Comparison of ENCODE assay signal across 8 mouse cellular contexts in genomic region chr10:127267318-127267717, GRCm38 (mm10). TPM values are rescaled to one million over a fixed set of nuclear protein-coding genes. Genes with fewer than 3 reads are reported as not detected.
DNase-seq lines count a peak whose midpoint lies in the region; ATAC-seq and TF ChIP-seq lines count a peak whose summit lies in the region.

No protein-coding gene starts in this region.

- peaks cover 22% of the 10 kb centered on the region for H3K27me3 ChIP-seq in embryonic facial prominence, embryonic 13.5 days
- peaks cover 20% of the 10 kb centered on the region for H3K27me3 ChIP-seq in kidney, embryonic 14.5 days (ENCODE audit: control insufficient read depth, insufficient read depth, low read length)
- peaks cover 10% of the 10 kb centered on the region for H3K27me3 ChIP-seq in myocyte (ENCODE audit: control insufficient read depth, insufficient read depth, insufficient read length)

- no peak for ATAC-seq in embryonic facial prominence, embryonic 13.5 days (ENCODE audit: insufficient number of reproducible peaks, insufficient read depth, low FRiP score, low TSS enrichment, low read depth)
- ATAC-seq in kidney, embryonic 14.5 days (ENCODE audit: low FRiP score, low TSS enrichment) = no peak

- peak overlapping the region; percentile 98 for H3K4me3 ChIP-seq in embryonic facial prominence, embryonic 13.5 days
- peak overlapping the region; percentile 99 for H3K4me3 ChIP-seq in kidney, embryonic 14.5 days (ENCODE audit: low read length)
- peak overlapping the region; percentile 60 for H3K4me3 ChIP-seq in myocyte

- peak overlapping the region; percentile 93 for H3K4me2 ChIP-seq in embryonic facial prominence, embryonic 13.5 days
- H3K4me2 ChIP-seq in kidney, embryonic 14.5 days (replicated peaks; ENCODE audit: low read depth, low read length) = peak overlapping the region; percentile 88
- H3K4me2 ChIP-seq in myocyte (ENCODE audit: low read depth) = peak overlapping the region; percentile 85

- peaks cover 40% of the 10 kb centered on the region for H3K36me3 ChIP-seq in embryonic facial prominence, embryonic 13.5 days
- H3K36me3 ChIP-seq in kidney, embryonic 14.5 days (ENCODE audit: control insufficient read depth, insufficient read depth, low read length) = peaks cover 34% of the 10 kb centered on the region
- H3K36me3 ChIP-seq in myocyte (ENCODE audit: control insufficient read depth, insufficient read depth) = no peaks in the 10 kb centered on the region

- peaks cover 29% of the 10 kb centered on the region for H3K4me1 ChIP-seq in embryonic facial prominence, embryonic 13.5 days
- peaks cover 11% of the 10 kb centered on the region; the same call in 1 of the 2 replicates for H3K4me1 ChIP-seq in kidney, embryonic 14.5 days (ENCODE audit: control insufficient read depth, insufficient read depth, low read length)

- no peak for TF ChIP-seq POLR2A in myocyte (IDR thresholded peaks at IDR 0.05; ENCODE audit: insufficient read length, low read depth)

- H3K27ac ChIP-seq in embryonic facial prominence, embryonic 13.5 days = no peak overlapping the region
- no peak overlapping the region for H3K27ac ChIP-seq in kidney, embryonic 14.5 days (ENCODE audit: low read depth, low read length)

- 74% methylated on average over 5 of the region's 5 CpGs for WGBS in embryonic facial prominence, embryonic 13.5 days
- WGBS in kidney, embryonic 14.5 days = 73% methylated on average over 5 of the region's 5 CpGs

- H3K79me2 ChIP-seq in myocyte (ENCODE audit: control insufficient read depth, insufficient read depth) = peaks cover 35% of the 10 kb centered on the region

- H3K9me3 ChIP-seq in embryonic facial prominence, embryonic 13.5 days = no peaks in the 10 kb centered on the region
- no peaks in the 10 kb centered on the region for H3K9me3 ChIP-seq in kidney, embryonic 14.5 days (ENCODE audit: control insufficient read depth, low read length)

- H3ac ChIP-seq in myocyte (ENCODE audit: control insufficient read depth, insufficient read length) = peak overlapping the region; percentile 61

- H3K9ac ChIP-seq in embryonic facial prominence, embryonic 13.5 days = peak overlapping the region; percentile 100
- H3K9ac ChIP-seq in kidney, embryonic 14.5 days (ENCODE audit: low read depth, low read length) = peak overlapping the region; percentile 99; the same call in 1 of the 2 replicates

- DNase-seq in kidney, adult 18-20 months = peak; percentile 13
- DNase-seq in kidney, postnatal 10 days = no peak
- no peak for DNase-seq in adrenal gland, adult 2 months
- no peak for DNase-seq in frontal cortex, postnatal 10 days (ENCODE audit: low spot score in 2 of 2)
- no peak for DNase-seq in embryo, embryonic 9.5 days (ENCODE audit: extremely low spot score)

TF ChIP-seq in myocyte, 11 proteins besides CTCF, POLR2A, EP300 and RAD21:
- no peak for TF ChIP-seq MAX (IDR thresholded peaks at IDR 0.05; ENCODE audit: low read depth)
- TF ChIP-seq MYOG (IDR thresholded peaks at IDR 0.05; ENCODE audit: control insufficient read depth in 1 of 3, insufficient read depth in 1 of 3, insufficient read length in 2 of 3, low read depth in 2 of 3) = no peak
- TF ChIP-seq REST (IDR thresholded peaks at IDR 0.05; ENCODE audit: insufficient read depth, insufficient read length) = no peak
- TF ChIP-seq POLR2AphosphoS2 (IDR thresholded peaks at IDR 0.05; ENCODE audit: insufficient read length, low read depth) = no peak
- no peak for TF ChIP-seq USF1 (IDR thresholded peaks at IDR 0.05; ENCODE audit: low read depth)

RNA-seq across cellular contexts. Expression of gene Dctn2, which starts 1.1 kb away (rescaled TPM):
- 187 and 199 TPM in 2 replicates for polyA plus RNA-seq in embryonic facial prominence, embryonic 13.5 days (2015; fragmentation: Nextera tagmentation; extraction: Ambion mirVana)
- 164 and 173 TPM in 2 replicates for polyA plus RNA-seq in kidney, embryonic 14.5 days (2014; fragmentation: Nextera tagmentation; extraction: Ambion mirVana)
- 250 TPM for polyA plus RNA-seq in myocyte (2012; fragmentation: generic; extraction: Trizol)
- 100 to 1,000 TPM; 149 to 168 TPM for total RNA-seq in adrenal gland, adult 2 months (2021)
- 205 and 234 TPM in 2 replicates for polyA plus RNA-seq in adrenal gland, adult 2 months (2012; rRNA removed)

RNA-seq across cellular contexts. Expression of gene Kif5a, which starts 4.2 kb away (rescaled TPM):
- 6.7 and 8.1 TPM in 2 replicates for polyA plus RNA-seq in embryonic facial prominence, embryonic 13.5 days (2015; fragmentation: Nextera tagmentation; extraction: Ambion mirVana)
- 0.37 and 0.57 TPM in 2 replicates for polyA plus RNA-seq in kidney, embryonic 14.5 days (2014; fragmentation: Nextera tagmentation; extraction: Ambion mirVana)
- 0.14 TPM for polyA plus RNA-seq in myocyte (2012; fragmentation: generic; extraction: Trizol)
- 1 to 10 TPM; 6.2 to 7.8 TPM for total RNA-seq in adrenal gland, adult 2 months (2021)
- polyA plus RNA-seq in adrenal gland, adult 2 months (2012; rRNA removed) = 28.9 and 30.1 TPM in 2 replicates

RNA-seq across cellular contexts. Expression of gene Mbd6, which starts 21.5 kb away (rescaled TPM):
- 14.9 and 19.2 TPM in 2 replicates for polyA plus RNA-seq in embryonic facial prominence, embryonic 13.5 days (2015; fragmentation: Nextera tagmentation; extraction: Ambion mirVana)
- 16.2 and 22.3 TPM in 2 replicates for polyA plus RNA-seq in kidney, embryonic 14.5 days (2014; fragmentation: Nextera tagmentation; extraction: Ambion mirVana)
- polyA plus RNA-seq in myocyte (2012; fragmentation: generic; extraction: Trizol) = 24.7 TPM
- total RNA-seq in adrenal gland, adult 2 months (2021) = 10 to 100 TPM; 39.7 to 45.0 TPM
- 99.9 and 105 TPM in 2 replicates for polyA plus RNA-seq in adrenal gland, adult 2 months (2012; rRNA removed)

RNA-seq across cellular contexts. Expression of gene Mars, which starts 44.3 kb away (rescaled TPM):
- polyA plus RNA-seq in embryonic facial prominence, embryonic 13.5 days (2015; fragmentation: Nextera tagmentation; extraction: Ambion mirVana) = 113 and 128 TPM in 2 replicates
- 93.9 and 146 TPM in 2 replicates for polyA plus RNA-seq in kidney, embryonic 14.5 days (2014; fragmentation: Nextera tagmentation; extraction: Ambion mirVana)
- polyA plus RNA-seq in myocyte (2012; fragmentation: generic; extraction: Trizol) = 280 TPM
- total RNA-seq in adrenal gland, adult 2 months (2021) = 100 to 1,000 TPM; 106 to 128 TPM
- 90.6 and 111 TPM in 2 replicates for polyA plus RNA-seq in adrenal gland, adult 2 months (2012; rRNA removed)

RNA-seq across cellular contexts. Expression of gene Arhgap9, which starts 54.4 kb away (rescaled TPM):
- 3.1 and 3.4 TPM in 2 replicates for polyA plus RNA-seq in embryonic facial prominence, embryonic 13.5 days (2015; fragmentation: Nextera tagmentation; extraction: Ambion mirVana)
- 3.0 and 3.1 TPM in 2 replicates for polyA plus RNA-seq in kidney, embryonic 14.5 days (2014; fragmentation: Nextera tagmentation; extraction: Ambion mirVana)
- 0.77 TPM for polyA plus RNA-seq in myocyte (2012; fragmentation: generic; extraction: Trizol)
- 1 to 10 TPM; 1.9 to 2.7 TPM for total RNA-seq in adrenal gland, adult 2 months (2021)
- polyA plus RNA-seq in adrenal gland, adult 2 months (2012; rRNA removed) = 2.7 and 3.7 TPM in 2 replicates
